Mouse (Mus musculus) spleen, adult 2 months (tissue): ENCODE measurements around the gene Obox8.

ENCODE experiments used
- CTCF ChIP-seq: fragments of 200-500 bp; IDR thresholded peaks from 2 replicates; pipeline ENCODE4 v1.5.1; 2011; ENCODE audit warnings: mild to moderate bottlenecking, inconsistent platforms; ENCODE audit not compliant: insufficient read depth, insufficient read length, insufficient replicate concordance; ENCODE audit errors: extremely low read depth
- POLR2A ChIP-seq: fragments of 200-500 bp; IDR thresholded peaks from 2 replicates; pipeline ENCODE4 v1.6.1; 2011; ENCODE audit warnings: low read depth, low read length, inconsistent platforms

- TF ChIP-seq POLR2A (no peak), CTCF (no peak)
These were observed 25.8 kb downstream of the Obox8 start for GRCm38 (mm10) chr7:14307571-14307970.
